Mouse (Mus musculus): Measurements from ENCODE around the gene Lrrc32. TPM values are rescaled to one million over a fixed set of nuclear protein-coding genes. Genes with fewer than 3 reads are reported as not detected.

The Lrrc32 gene
- total RNA-seq, 2 experiments from 2014 or later = not detected

DNA sequence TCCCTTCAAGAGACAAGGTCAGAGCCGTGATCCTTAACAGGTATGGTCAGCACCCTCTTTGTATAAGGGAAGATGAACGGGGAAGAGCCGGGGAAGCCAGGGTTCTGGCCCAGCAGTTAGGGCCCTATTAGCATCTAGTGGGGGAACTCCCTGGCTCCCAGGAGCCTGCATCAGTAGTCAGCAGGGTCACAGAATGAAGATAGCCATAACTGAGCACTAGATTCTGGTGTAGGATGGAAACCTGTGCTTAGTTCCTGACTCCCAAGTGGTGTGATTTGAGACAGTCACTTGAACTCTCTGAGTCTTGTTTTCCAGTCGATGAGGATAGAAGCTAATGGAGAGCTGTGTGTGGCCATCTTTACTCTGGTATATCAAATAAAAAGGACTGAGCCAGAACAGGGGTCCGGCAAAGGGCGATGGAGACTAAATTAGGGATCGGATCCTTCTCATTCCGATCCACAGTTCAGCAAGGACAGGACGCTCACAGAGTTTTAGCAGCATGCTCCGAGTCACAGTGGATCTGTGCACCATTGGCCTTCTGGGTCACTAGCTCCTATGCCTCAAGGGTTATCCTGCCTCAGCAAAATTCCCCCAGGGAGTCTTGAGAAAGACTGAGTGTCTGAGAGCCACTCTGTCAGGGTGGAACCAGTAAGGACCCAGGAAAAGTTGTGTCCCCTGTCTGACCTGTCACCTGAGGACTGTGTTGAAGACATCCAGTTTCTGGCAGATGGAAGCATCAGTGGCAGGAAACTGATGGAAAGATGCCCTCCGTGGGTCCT, 1.7 kb upstream of the Lrrc32 start:
- no peak for ATAC-seq (replicated peaks; ENCODE audit: low FRiP score, poor library complexity, severe bottlenecking)

DNA sequence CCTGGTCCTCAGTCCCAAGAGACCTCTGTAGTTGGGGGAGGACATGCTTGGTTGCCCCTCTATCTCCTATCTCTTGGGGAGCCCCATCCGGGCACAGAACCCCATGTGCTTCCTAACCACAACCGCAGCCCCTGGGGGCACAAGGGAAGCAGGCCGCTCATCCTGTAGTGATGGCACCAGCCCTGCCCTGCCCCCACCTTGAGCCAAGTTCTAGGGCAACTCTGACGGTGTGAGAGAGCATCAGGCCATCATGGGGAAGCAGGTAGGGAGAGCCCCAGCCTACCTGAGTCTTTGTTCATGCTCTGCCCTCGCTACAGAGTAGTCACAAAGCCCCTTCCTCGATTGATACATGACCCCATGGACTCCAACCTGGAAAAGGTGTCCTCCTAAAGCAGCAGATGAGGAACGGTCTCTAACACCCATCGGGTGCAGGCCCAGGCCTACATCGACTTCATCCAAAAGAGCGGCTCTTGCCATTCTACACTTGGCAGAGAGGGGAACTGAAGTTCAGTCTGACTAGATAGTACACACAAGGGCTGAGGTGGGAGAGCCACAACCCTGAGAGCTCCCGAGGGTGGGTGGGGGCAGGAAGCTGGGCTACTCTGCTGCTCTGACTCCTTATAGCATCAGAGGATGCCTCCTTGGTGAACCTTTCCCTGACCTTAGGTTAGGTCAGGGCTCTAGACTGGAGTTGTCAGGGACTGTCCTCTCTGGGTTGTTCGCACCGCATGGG, 519 bp upstream of the Lrrc32 start:
- ATAC-seq (replicated peaks; ENCODE audit: low FRiP score, poor library complexity, severe bottlenecking) = no peak

DNA sequence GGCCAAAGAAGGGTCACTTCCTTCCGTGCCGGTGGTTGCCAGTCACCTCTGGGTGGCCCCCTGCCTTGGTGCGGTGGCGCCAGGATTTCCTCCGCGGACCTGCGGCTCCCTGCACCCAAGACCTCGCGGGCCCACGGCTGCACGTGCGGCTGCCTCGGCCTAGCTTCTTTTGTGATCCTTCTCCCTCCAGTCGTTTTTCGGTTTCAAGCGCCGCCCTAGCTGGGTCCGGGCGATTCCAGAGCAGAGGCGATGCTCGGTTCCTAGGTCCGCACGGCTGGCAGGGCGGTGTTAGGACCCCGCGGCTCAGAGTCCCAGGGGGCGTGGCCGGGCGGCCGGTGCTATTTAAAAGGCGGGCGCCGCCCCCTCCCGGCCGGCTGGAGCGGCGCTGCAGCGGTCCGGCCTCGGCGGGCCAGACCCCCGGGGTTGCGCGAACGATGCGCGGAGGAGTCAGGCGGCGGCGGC, 571 bp downstream of the Lrrc32 start:
- no peak for ATAC-seq (replicated peaks; ENCODE audit: low FRiP score, poor library complexity, severe bottlenecking)

DNA sequence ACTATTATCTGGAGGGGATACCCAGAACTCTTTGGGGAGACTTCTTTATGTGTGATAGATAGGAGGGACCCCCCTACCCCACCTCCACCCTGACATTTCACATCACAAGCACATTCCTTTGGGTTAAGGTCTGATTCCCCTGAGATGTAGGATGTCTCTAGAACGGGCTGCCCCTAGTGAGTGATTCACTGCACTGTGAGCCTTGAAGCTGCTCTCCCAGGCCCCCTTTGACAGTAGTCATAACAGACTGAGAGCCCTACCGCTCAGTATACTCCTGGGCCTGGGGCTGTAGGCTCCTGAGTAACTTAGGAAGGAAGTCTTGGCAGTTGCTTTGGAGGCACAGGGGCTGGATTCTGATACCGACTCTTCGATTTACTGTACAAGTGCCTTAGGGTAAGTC, 1.2 kb downstream of the Lrrc32 start:
- no peak for ATAC-seq (replicated peaks; ENCODE audit: low FRiP score, poor library complexity, severe bottlenecking)

DNA sequence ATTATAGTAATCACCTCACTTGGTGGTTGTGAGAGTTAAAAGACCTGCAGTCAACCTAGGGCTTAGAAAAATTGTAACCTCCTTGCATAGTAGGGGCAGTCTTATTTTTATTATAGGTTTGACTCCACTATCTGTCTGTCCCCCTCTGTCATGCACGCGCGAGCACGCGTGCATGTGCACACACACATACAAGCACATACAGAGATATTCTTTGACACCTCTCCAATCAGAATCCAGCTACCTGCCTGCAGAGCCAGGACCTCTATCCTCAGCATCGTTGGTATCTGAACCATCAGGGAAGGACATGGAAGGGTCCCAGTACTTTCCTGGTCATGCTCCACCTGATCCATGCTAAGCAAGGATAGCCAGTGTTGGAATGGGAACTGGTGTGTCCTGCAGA, 1.8 kb downstream of the Lrrc32 start:
- no peak for ATAC-seq (replicated peaks; ENCODE audit: low FRiP score, poor library complexity, severe bottlenecking)

DNA sequence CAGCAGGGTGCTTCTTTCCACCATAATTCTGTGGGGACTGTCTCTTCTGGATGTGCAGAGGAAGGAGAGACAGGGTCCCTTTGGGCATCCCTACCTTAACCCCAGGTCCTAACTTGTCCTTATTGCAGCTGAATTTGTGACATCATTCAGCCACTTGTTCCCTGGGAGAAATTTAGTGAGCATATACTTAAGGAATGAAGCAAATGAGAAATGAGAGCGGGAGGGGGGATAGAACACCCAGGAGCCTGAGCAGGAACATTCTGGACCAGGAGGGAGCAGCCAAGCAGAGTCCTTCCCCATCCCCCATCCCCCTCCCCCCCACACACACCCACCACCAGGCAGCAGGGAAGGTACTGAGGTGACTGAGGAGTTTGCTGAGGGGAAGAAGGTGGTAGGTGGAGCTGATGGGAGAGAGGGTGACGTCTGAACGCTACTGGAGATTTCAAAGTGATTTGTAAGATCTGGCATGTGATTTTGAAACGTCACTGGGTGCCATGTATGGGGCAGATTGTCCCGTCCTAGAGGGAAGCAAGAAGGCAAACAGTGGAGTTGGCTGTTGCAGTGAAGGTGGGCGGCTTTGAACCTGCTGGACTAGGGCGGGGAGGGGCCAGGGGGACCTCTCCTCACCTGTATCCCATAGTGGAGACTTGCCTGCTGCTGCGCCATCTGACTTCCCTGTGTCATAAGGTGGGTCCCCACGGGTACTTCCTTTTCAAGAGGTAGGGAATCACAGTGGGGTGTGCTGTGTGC, 2.5 kb downstream of the Lrrc32 start:
- ATAC-seq (replicated peaks; ENCODE audit: low FRiP score, poor library complexity, severe bottlenecking) = no peak

DNA sequence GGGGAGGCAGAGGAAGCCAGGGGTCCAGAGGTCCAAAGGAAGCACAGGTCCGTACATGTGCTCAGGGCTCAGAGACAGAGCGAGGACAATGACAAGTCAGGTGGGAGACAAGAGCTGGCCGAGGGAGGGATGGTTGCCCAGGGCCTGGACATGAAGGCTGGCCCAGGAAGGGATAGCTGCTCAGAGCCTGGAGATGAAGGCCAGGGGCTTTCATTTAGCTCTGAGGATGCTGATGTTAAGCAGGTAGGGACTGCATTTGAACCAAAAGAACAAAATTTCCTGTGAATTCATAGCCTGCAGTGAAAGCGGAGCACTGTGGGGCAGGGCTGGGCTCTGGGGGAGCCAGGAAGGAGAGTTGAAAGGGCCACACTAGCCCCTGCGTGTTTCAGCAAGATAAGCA, 3.2 kb downstream of the Lrrc32 start:
- no peak for ATAC-seq (replicated peaks; ENCODE audit: low FRiP score, poor library complexity, severe bottlenecking)

DNA sequence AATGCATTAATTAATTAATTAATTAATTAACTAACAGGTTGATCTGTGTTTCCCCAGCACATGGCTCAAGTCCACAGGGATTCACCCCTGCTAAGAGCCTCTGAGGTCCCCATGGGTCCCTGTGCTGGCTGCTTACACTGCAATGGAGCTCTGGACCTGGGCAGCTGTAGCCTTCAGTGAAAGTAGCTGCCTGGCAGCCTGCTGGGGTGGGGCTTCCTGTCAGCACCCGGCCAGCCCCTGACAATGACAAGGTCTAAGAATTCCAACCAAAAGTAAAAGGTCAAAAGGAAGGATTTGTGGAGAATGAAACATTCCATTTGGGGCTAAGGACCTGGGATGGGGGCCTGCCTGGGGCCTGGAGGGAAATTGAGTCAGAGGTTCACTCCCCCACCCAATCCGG, 4.2 kb downstream of the Lrrc32 start:
- no peak for ATAC-seq (replicated peaks; ENCODE audit: low FRiP score, poor library complexity, severe bottlenecking)

DNA sequence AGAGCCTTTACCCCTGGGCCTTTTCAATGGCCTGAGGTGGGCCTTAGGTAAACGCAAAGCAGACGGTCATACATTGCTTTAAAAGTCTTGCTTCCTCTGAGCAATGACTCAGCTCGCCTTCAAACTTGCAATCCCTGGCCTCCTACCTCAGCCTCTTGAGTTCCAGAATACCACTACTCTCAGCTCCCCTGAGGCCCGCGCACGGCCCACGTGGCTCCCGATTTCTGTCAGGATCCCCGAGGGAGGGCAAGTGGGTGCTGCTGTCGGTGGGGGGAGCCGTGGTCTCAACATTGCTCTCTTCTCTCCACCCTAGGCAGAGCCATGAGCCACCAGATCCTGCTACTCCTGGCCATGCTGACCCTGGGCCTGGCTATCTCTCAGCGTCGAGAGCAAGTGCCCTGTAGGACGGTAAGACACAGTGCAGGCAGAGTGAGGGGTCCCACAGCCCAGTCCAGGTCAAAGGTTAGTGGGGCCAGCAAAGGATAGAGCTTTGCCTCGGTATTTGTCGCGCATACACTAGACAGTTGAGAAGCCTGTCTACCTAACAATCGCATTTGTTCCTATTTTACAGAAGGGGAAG, 4.9 kb downstream of the Lrrc32 start:
- ATAC-seq (replicated peaks; ENCODE audit: low FRiP score, poor library complexity, severe bottlenecking) = no peak

DNA sequence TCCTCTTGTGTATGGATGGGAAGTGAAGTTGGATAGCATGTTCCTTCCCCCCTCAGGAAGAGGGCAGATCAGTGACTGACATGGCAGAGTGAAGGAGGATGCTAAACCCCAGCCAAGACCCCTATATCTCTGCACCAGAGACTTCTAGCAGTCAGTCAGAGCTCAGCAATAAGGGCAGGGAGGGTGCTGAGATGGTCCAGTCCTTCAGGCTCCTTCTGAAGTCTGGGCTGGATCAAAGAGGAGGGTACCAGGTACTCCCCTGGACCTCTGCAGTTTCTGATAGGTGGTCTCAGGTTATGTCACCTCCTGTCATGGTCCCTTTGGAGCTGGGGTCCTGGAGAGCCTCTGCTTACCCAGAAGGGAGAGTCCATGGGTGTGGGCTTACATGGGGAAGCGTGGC, 6.5 kb downstream of the Lrrc32 start:
- no peak for ATAC-seq (replicated peaks; ENCODE audit: low FRiP score, poor library complexity, severe bottlenecking)

DNA sequence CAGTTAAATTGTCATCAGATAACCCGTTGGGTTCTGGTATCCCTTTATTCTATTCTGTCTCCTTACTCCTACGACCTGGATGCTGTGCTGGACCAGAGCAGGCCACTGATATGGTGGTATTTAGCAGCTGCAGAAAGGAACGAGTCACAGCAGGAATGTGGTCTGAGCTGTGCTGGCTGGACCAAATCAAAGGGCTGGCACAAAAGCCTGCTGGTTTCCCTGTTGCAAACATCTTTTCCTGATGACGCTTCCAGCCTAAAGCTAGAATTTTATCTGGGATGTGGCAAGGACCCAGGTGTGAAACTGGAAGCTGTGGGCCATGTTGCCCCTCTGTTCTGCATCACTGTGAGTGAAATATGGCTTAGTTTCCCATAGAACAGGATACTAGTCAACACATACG, 8.4 kb downstream of the Lrrc32 start:
- ATAC-seq (replicated peaks; ENCODE audit: low FRiP score, poor library complexity, severe bottlenecking) = no peak

DNA sequence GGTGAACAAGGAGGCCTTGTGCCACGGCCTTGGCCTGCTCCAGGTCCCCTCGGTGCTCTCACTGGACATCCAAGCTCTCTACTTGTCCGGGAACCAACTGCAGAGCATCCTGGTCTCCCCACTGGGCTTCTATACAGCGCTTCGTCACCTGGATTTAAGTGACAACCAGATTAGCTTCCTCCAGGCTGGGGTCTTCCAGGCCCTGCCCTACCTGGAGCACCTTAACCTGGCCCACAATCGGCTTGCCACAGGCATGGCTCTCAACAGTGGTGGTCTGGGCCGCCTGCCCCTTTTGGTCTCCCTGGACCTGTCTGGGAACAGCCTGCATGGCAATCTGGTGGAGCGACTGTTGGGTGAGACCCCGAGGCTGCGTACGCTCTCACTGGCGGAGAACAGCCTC, 9.0 kb downstream of the Lrrc32 start:
- ATAC-seq (replicated peaks; ENCODE audit: low FRiP score, poor library complexity, severe bottlenecking) = no peak

DNA sequence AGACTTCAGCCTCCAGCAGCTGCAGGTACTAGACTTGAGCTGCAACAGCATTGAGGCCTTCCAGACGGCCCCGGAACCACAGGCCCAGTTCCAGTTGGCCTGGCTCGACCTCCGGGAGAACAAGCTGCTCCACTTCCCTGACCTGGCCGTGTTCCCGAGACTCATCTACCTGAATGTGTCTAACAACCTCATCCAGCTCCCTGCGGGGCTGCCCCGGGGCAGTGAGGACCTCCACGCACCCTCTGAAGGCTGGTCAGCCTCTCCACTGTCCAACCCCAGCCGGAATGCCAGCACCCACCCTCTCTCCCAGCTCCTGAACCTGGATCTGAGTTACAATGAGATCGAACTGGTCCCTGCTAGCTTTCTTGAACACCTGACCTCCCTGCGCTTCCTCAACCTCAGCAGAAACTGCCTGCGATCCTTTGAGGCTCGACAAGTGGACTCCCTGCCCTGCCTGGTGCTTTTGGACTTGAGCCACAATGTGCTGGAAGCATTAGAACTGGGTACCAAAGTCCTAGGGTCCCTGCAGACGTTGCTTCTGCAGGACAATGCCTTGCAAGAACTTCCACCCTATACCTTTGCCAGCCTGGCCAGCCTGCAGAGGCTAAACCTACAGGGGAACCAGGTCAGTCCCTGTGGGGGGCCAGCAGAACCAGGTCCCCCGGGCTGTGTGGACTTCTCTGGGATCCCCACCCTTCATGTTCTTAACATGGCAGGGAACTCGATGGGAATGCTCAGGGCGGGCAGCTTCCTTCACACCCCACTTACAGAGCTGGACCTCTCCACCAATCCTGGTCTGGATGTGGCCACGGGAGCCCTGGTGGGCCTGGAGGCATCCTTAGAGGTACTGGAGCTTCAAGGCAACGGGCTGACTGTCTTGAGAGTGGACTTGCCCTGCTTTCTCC, 9.8 kb downstream of the Lrrc32 start:
- no peak for ATAC-seq (replicated peaks; ENCODE audit: low FRiP score, poor library complexity, severe bottlenecking)

DNA sequence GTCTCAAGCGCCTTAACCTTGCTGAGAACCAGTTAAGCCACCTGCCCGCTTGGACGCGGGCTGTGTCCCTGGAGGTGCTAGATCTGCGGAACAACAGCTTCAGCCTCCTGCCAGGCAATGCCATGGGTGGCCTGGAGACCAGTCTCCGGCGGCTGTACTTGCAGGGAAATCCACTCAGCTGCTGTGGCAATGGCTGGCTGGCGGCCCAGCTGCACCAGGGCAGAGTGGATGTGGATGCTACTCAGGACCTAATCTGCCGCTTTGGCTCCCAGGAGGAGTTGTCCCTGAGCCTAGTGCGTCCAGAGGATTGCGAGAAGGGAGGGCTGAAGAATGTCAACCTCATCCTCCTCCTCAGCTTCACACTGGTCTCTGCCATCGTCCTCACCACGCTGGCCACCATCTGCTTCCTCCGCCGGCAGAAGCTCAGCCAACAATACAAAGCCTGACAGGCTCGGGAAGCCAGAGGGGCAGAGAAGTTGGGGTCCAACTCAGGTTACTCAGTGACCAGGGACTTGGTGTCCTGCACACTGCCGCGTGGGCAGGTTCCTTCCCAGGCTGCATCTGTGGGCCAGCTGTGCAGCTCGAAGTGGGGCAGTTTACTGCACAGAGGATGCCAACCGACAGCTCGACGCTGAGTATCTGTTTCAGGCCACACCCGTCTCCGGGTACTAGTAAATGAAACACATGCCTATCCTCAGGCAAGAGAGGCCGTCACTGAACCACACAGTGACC, 10.6 kb downstream of the Lrrc32 start:
- no peak for ATAC-seq (replicated peaks; ENCODE audit: low FRiP score, poor library complexity, severe bottlenecking)

DNA sequence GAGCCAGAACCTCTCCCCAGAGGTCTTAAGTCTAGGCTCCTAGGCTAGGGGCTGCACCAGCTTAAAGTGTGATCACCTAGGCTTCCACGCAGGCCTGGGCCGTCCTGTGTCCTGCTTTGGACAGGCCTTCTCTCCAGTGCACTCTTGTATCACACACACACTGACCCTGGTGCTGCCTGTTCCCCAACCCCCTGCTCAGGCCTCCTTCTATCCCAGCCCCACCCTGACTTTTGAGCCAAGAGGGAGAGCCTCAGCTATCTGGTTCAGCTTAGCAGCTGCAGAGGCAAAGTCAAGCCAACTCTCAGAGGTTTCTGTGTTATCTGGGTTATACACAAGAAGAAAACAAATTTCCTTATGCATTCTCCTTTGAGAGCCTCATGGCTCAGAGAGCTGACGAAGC, 11.4 kb downstream of the Lrrc32 start:
- no peak for ATAC-seq (replicated peaks; ENCODE audit: low FRiP score, poor library complexity, severe bottlenecking)

DNA sequence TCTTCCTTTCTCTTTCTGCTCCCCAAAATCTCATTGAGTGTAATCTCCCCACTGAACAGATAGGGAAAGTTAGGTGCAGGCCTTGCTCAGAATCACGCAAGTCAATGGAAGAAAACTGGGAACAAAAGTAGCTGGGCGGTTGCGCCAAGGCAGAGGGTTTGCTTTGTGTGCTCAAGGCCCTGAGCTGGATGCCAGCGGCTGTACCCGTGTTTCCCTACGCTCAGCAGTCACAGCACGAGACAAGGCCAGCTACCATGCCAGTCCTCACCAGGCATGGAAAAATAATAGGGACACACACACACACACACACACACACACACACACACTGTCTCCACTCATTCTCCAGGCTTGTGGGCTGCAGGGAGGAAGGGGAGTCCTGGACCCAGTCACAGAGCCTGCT, 12.0 kb downstream of the Lrrc32 start:
- ATAC-seq (replicated peaks; ENCODE audit: low FRiP score, poor library complexity, severe bottlenecking) = no peak

DNA sequence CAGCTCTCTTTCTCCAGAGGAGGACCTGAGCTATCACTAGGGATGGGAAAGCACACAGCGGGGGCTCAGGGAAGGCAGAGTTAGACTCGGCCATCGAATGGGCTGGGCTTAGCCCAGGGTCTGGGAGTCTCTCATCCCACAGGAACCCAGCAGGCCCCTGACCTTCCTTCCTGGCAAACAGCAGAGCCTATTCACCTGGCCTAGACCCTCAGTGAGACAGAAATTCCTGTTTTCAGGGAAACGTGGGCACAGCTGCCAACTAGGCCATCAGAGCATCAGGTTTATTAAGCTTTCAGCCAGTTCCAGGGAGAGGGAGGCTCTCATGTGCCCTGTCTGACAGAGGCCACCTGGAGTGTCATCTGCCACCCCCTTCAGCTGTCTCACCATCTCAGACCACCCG, 13.8 kb downstream of the Lrrc32 start:
- no peak for ATAC-seq (replicated peaks; ENCODE audit: low FRiP score, poor library complexity, severe bottlenecking)

DNA sequence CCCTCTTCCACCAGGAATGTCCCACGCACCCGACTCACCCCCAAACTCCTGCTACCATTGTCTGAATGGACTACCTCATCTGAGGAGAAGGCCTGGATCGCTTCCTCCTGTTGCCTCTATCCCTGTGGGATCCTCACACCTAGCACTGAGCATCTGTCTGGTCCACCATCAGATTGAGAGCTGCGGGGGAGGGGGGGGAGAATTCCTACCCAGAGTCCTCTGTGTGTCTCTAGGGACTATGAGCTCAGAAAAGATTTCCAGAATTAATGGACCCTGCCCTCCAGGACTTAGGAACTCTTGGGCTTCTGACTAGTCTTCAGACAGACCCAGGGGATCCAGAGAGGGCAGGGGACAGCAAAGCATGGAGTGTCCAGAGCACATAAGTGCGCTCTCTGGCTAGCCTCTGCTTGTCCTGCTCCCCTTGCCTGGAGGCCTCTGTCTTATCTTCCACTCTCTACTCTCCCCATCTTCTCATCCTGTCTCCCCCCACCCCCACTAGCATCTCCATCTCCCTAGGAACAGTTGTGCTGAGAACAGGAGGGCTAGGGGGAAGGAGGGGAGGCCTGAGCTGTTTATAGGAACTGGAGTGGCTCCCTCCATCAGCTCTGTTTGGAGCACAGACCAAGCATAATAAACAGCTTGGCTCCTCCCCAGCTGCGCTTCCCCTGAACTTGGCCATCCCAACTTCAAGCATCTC, 15.0 kb downstream of the Lrrc32 start:
- no peak for ATAC-seq (replicated peaks; ENCODE audit: low FRiP score, poor library complexity, severe bottlenecking)
